Mouse (Mus musculus): ENCODE measurements around the gene Coq2.

GRCm38 (mm10) chr5:100628807-100629206 is 46.1 kb downstream of the Coq2 start:
- TF ChIP-seq CTCF (IDR thresholded peaks at IDR 0.05 in 2 of 3, conservative IDR thresholded peaks at IDR 0.05 in 1 of 3; ENCODE audit: control insufficient read depth in 1 of 3, insufficient read depth in 1 of 3, low read depth in 2 of 3, low read length in 3 of 3, poor library complexity in 1 of 3, severe bottlenecking in 1 of 3) (no peak), ZNF384 (IDR thresholded peaks at IDR 0.05; ENCODE audit: low read depth, low read length) (no peak)
